ENCODE assay signal across 26 mouse cellular contexts in the genomic region with DNA sequence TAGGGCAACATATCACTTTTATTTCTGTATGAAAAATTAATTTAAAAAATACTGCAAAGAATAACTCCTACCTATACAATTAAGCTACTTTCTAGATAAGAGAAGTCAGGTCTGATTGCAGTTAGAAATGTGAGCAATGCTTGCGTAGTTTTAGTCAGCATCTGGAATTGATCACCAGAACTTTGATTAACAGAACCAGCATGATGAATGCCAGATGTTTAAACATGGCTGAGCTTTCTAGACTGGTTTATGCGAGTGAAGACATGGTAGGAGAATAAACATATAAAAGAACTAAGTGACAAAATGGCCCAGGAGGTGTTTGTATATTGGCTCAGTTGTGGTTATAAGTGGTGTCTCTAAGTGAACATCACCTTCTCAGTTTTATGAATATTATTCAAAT.
DNase-seq lines count a peak whose midpoint lies in the region; ATAC-seq lines count a peak whose summit lies in the region.
"Had no signal": no experiment of that assay in that cellular context is flagged by ENCODE, and none has a peak within 500 bp of the region (broad histone marks: within the 10 kb centered on the region; RNA-seq: fewer than 3 reads in every experiment).

No protein-coding gene starts in this region.

- 10% methylated on average over 2 of the region's 2 CpGs for WGBS in limb, embryonic 13.5 days

- DNase-seq in 3T3-L1 (ENCODE audit: low read depth, low spot score): peak; percentile 47
- DNase-seq in embryo, embryonic 10.5 days (ENCODE audit: low spot score): peak; percentile 80
- peak; percentile 19 for DNase-seq in fibroblast of lung, adult 2 months (ENCODE audit: low read depth)
- no peak for DNase-seq in left cerebral cortex, adult 18-20 months (ENCODE audit: low spot score in 2 of 2)
- DNase-seq: adrenal gland, adult 2 months; B cell, adult 2 months; cerebellum, adult 11-12 months; cerebellum, postnatal 14 days; gastrocnemius, postnatal 14 days; heart, adult 11 months; heart, postnatal 10 days; kidney, adult 2 months; kidney, postnatal 10 days; left cerebral cortex, postnatal 4 days; liver, embryonic 13.5 days; lung, adult 2 months had no signal

- H3K27me3 ChIP-seq in limb, embryonic 13.5 days: no peaks in the 10 kb centered on the region
- H3K27me3 ChIP-seq: CH12.LX; embryonic facial prominence, embryonic 12.5 days; heart, embryonic 12.5 days; hindbrain, embryonic 13.5 days; liver, embryonic 13.5 days; neural tube, embryonic 15.5 days had no signal

- no peaks in the 10 kb centered on the region for H3K36me3 ChIP-seq in limb, embryonic 13.5 days
- H3K36me3 ChIP-seq: embryonic facial prominence, embryonic 12.5 days; G1E; heart, embryonic 12.5 days; hindbrain, embryonic 13.5 days; liver, embryonic 13.5 days; neural tube, embryonic 15.5 days had no signal

- H3K4me1 ChIP-seq in limb, embryonic 13.5 days: peaks cover 13% of the 10 kb centered on the region; the same call in 1 of the 2 replicates
- H3K4me1 ChIP-seq: heart, embryonic 12.5 days; hindbrain, embryonic 13.5 days; liver, embryonic 13.5 days; neural tube, embryonic 15.5 days had no signal

- H3K9me3 ChIP-seq in limb, embryonic 13.5 days: no peaks in the 10 kb centered on the region
- H3K9me3 ChIP-seq: embryonic facial prominence, embryonic 12.5 days; G1E; heart, embryonic 12.5 days; hindbrain, embryonic 13.5 days; liver, embryonic 13.5 days; neural tube, embryonic 15.5 days had no signal

- H3K27ac ChIP-seq in limb, embryonic 13.5 days: no peak overlapping the region
- H3K27ac ChIP-seq: embryonic facial prominence, embryonic 12.5 days; hindbrain, embryonic 13.5 days; liver, embryonic 13.5 days; neural tube, embryonic 15.5 days had no signal

- no peak overlapping the region for H3K4me3 ChIP-seq in limb, embryonic 13.5 days
- H3K4me3 ChIP-seq: embryonic facial prominence, embryonic 12.5 days; heart, embryonic 12.5 days; hindbrain, embryonic 13.5 days; liver, embryonic 13.5 days; neural tube, embryonic 15.5 days had no signal

- no peak overlapping the region for H3K4me2 ChIP-seq in limb, embryonic 13.5 days (replicated peaks)
- H3K4me2 ChIP-seq: embryonic facial prominence, embryonic 12.5 days; heart, embryonic 12.5 days; hindbrain, embryonic 13.5 days; liver, embryonic 13.5 days; neural tube, embryonic 15.5 days had no signal

- H3K9ac ChIP-seq in limb, embryonic 13.5 days: no peak overlapping the region
- H3K9ac ChIP-seq: embryonic facial prominence, embryonic 12.5 days; heart, embryonic 12.5 days; hindbrain, embryonic 13.5 days; liver, embryonic 13.5 days; neural tube, embryonic 15.5 days had no signal

- ATAC-seq in limb, embryonic 13.5 days (ENCODE audit: low FRiP score, low read depth): peak; percentile 68; the same call in 1 of the 2 replicates
- ATAC-seq in monocyte, adult 5-6 weeks (replicated peaks; ENCODE audit: insufficient number of reproducible peaks, low FRiP score, low TSS enrichment, poor library complexity, severe bottlenecking): no peak
- ATAC-seq in inflammation-experienced regulatory T-cells, adult 6 months: no peak
- ATAC-seq: forebrain, embryonic 14.5 days had no signal

Comparison
In these comparisons a context has a peak if more than half of its experiments do, and no peak if none do; other contexts are left out.
1. DNase-seq: peak in 3T3-L1 (single experiment), embryo, embryonic 10.5 days (single experiment) and fibroblast of lung, adult 2 months (single experiment); none in left cerebral cortex, adult 18-20 months (0 of 2).